Mouse (Mus musculus) CH12F3 (cell line): ENCODE results near the gene Gm10964.
"Not testable (repeated sequence)": the region's sequence is repeated elsewhere in the genome, so short reads cannot be mapped to it uniquely, and the experiment has no call there.

Source experiments
- in situ Hi-C: fragments of 300-500 bp; cut with MboI; formaldehyde crosslinking; loops from 2 replicates; pipeline ENCODE4 v1.14.3; 2020; ENCODE audit warnings: low sequenced_read_pairs

Gm10964 gene

DNA sequence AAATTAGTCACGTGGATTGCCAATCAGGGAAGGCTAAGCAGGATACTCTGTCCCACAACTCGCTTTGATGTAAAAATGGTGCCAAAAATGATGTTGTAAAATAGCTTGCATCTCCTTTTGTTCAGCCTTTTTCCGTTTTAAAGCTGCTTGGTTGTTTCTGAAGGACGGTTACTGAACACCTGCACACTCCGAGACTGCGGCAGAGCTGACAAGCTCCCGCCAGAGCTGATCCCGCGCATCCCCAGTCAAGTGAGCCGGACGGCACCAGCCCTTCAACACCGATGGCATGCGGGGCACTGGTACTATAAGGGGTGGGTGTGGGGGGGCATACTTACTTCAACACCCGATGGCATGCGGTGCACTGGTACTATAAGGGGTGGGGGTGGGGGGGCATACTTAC is 34.8 kb downstream of the Gm10964 start:
- in situ Hi-C loops = no loop called here

DNA sequence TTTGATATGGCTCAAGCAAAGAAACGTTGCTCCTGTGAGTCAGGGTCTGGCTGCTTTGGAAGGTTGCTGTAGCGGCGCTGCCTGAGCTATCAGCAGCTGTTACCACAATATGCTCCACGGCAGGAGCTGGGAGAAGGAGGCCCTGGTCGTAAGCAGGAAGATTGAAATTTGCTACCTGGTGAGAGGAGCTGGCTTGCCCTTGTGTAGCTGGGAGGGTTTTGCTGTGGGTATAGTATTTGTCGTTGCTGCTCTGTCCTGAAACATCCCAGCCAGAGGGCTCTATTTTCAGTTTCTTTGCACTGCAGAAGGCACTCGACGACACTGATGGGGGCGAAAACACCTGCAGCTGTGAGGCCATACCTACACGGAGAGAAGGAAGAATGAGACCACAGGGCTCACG is 38.8 kb downstream of the Gm10964 start:
- in situ Hi-C loops = no loop called here

DNA sequence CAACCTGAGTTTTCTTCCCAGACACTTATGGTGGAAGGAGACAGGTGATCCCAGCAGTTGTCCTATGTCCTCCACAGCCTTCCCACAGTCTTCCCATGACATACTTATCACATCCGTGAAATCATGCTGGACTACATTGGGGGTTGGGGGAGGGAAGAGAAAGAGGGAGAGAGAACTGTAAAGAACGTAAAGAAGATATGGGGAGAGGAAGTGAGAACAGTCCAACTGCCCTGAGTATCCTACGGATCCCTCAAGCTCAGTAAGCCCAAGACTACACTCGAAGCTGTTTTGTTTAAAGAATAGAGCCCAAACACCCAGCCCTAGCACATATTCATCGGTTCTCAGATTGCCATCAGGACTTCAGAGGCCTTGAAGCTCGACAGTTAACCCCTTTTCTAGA is 39.5 kb downstream of the Gm10964 start:
- in situ Hi-C loops = no loop called here

DNA sequence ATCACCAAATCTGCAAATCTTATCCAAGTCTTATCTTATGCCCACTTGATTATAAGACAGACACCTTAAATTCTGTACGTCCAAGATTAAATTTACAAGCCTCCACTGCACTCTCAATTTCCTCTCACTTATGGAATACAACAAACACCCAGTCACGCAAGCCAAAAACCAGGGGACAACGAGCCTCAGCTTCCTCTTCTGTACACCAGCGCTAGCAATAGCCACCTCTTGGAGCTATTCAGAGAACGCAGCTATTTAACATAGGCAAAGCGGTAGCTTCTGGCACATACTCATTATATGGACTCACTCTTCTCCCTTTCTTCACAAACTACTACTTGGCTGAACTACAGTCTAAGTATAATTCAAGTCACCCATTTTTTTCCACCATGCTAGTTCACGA is 40.0 kb downstream of the Gm10964 start:
- in situ Hi-C loops = no loop called here

DNA sequence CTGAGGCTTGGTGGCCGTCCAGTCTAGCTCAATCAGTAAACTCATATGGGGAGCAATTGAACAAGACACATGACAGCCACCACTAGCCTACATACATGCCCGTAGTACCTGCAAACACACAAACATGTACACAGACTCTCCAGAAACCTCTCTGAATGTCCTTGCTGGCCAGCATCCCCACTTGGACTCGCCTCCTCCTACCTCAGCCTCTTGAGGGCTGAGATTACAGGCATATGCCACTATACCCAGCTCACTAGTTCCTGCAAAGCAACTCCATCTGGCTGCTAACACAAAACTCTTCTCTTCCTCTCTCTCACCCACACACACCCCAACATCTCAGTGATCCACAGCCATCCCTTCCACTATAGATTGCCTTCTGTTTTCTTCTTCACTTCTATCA is 41.1 kb downstream of the Gm10964 start:
- in situ Hi-C loops = no loop called here

DNA sequence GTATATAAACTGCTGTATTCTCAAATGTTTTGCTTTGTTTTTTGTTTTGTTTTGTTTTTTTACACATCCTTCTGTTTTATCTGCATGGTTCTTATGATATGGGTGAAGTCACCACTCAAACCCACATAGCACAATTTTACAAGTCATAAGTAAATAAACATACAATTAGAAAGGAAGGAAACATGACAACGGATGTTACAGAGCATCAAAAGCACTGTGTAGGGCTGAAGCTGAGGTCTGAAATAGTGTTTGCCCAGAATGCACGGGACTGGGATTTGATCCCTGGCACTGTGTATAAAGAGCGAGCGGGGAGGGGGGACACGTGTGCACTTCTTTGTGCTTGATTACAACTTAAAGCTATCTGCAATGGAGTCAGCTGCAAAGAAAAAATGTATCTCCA is 41.6 kb downstream of the Gm10964 start:
- in situ Hi-C loops = no loop called here

DNA sequence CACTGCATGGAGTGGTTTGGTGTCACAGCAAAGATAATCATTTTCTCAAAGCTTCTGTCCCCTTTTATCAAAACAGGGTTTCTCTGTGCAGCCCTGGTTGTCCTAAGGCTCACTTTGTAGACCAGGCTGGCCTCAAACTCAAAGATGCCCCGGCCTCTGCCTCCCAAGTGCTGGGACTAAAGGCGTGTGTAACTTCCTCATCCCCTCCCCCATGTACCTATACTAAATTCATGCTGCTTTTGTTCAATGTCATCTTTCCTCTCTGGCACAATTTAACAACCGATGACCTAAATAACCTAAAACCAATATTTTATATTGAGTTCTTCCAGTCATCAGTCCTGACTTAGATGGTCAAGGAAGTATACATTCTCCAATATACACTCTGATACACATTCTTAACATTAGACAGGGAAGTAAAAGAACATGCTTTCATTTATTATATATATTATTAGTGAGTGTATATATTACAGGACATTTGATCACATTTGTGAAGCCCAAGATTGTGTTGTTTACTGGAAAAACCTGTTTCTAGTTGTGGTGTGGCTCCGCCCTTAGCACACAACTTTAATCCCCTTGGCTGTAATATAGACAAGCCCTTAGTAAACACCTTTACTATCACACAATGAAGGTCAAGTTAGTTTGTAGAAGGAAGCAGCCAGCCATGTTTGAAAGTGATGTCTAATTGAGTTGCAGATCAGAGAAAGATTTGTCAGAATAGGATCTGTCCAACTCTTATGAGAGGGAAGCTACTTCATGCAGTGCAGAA is 43.9 kb downstream of the Gm10964 start:
- in situ Hi-C loops = no loop called here

DNA sequence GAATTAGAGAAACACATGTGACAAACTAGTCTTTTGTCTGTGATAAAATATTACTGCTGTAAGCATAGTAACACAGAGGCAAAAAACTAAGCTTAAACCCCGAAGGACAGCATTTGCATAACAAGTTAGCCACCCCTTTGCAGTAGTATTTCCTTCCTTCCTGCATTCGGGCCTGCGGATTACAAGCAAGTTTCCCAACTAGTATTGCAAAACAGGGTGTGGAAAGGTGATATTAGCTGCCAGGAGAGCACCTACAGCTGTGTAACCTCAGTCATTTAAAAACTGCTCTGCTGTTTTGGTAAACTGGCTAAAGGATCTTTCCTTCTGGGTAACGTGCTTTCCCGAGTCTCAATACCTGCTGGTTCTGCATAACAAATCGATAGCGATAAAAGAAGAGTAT is 48.1 kb downstream of the Gm10964 start:
- in situ Hi-C loops = no loop called here

DNA sequence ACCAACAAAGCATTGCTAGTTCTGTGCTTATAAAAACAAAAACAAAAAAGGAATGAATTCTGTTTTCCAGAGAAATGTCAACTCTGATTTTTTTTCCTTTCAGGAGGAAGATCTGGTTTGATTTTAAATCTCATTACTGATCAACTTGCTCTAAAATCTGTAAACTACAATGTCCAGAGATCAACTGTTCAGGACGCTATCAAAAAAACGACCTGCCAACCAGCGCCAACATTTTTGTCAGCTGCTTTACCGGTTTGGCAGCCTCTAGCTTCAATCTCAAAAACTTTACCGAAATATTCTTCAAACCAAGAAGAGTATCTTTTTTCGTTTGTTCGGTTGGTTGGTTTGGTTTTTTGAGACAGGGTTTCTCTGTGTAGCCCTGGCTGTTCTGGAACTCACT is 49.9 kb downstream of the Gm10964 start:
- in situ Hi-C loops = no loop called here

DNA sequence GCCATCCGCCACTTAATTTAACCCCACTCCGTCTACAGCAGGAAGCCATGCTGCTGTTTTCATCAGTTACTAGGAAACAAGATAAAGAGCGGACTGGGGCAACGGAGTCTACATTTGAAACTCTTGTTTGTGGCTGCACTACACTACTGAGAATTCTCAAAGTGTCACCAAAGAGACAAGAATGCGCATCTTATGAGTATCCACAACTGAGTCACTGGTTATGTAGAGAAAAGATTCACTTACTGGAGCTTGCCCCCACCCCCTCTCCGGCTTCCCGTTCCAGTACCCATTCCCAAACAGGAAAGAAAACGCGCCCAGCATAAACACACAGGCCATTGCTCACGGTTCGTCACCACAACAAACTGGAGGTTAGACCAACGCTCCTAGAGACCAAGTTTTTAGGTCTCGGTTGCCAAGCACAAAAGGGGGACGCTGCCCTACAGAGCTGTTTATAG is 50.8 kb downstream of the Gm10964 start:
- in situ Hi-C loops = no loop called here

DNA sequence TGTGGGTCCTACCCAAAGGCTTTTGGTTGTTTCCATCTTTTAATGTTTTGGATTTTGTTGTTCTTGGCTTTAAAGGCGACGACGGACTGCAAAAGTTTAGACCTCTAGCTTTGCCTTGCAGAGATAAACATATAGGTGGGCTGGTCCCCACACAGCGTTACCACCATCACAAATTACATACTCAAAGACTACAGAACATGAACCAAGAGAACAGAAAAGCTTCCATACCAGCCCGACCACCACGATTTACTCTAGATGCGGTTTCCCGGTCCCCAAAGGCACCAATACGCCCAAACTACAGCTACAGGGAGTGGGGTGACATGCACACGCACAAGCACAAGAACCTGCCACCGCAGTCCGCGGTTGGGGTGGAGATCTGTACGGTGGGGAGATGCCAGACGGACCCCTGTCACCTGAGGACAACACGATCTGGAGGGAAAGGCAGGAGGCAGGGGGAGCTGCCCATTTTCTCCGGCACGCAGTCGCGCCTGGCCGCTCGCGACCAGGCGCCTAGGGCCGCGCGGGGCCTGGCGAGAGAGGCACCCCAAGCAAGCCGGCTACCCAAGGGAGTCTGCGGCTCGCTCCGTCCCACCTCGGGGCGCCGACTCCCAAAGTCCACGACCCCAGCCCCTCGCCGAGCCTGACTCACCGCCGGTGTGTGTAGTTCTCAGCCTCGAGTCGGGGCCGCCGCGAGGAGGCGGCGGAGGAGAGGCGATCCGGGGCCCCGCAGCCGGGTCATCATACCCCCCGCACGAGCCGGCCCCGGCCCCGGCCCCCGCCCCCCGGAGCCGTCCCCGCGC is 51.4 kb downstream of the Gm10964 start:
- in situ Hi-C loops = no loop called here

DNA sequence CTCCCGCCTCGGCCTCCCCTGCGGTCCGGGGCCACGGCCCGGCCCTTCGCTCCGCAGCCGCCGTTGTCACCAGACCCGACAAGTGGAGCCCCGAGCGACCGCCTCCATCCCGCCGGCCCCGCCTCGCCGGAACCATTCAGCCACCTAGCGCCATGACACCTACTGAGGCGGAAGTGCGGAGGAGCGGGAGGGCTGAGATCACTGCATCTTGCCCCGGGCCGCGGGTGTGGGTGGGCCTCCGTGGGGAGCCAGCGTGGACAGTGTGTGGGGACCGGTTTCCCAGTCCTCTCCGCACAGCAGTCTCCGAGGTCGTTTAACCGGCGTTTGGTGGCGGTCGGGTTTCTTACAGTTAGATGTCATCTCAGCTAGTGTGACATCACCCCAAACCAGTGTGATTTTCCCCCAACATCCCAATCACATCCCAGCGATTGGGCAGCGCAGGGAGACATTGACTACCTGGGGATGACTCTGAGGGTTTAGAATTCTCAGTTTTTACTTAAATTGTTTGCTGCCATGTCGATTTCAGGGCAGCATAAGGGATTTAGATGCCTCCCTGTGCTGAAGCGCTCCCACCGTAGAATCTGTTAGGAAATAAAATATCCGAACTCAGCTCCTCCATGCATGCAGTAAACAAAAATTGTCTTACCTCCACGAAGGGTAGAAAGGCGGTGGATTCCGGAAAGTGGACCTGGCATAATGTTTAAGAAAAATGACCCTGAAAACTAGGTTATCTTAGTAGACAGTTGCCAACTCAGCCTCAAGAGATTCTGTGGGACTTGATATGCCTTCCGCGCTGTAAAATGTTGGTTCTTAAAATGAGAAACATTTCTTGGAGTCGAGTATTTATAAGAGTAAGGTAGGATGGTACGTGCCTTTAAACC is 52.3 kb downstream of the Gm10964 start, which contains the start of gene Hipk1:
Hipk1 (minus strand) TSS at position 334 of the 881 bp plus-strand sequence.
- in situ Hi-C loops = no loop called here

DNA sequence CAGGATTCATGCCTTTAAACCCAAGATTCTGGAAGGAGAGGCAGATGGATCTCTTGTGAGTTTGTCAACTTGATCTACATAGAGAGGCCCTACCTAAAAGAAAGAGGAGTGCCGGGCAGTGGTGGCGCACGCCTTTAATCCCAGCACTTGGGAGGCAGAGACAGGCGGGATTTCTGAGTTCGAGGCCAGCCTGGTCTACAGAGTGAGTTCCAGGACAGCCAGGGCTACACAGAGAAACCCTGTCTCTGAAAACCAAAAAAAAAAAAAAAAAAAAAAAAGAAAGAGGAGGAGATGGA is 52.9 kb downstream of the Gm10964 start:
- in situ Hi-C loops = not testable (repeated sequence)

DNA sequence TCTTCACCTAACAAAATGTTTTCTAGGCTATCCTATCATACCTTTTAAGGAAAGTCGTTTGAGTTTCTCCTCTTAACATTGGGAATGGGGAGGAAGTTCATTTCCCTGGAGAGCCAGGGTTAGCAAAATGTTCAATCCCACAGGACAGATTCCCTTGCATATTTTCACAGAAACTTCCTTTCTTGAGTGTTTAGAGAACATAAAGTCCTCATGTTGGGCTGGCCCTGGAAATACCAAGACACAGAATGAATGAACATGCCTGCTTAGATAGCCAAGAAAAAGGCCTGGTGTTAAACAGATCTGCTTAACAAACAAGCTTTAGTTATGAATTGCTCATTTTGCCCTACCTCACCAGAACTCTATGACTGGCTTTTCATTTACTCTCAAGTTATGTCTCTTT is 53.4 kb downstream of the Gm10964 start:
- in situ Hi-C loops = no loop called here
